Mouse (Mus musculus) thymus, postnatal 25 days (tissue): ENCODE data around the gene Hsfy2.

Experiments used
- DNase-seq: peaks from one replicate; pipeline ENCODE4 v3.0.0; 2022

The Hsfy2 gene

DNA sequence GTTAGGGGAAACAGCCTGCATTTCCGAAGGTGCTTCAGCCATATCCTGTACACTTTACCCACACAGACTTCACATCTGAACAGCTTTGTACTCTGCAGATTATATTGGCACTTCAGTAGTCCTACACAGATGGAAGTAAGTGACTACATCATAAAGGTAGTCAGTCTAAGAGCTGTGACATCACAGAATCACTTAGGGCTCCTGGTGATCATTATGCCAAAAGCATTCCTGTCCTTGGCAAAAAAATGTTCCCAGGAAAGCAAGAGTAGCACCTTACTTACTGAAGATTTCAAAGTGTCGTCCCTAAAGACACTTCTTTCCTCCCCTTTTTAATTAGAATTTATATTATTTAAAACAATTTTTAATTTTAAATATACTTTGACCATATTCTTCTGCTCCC, at the start of gene Hsfy2:
Gene Hsfy2, minus strand, starts transcription at position 101 of the 400 bp plus-strand sequence.
- DNase-seq, result no peak

DNA sequence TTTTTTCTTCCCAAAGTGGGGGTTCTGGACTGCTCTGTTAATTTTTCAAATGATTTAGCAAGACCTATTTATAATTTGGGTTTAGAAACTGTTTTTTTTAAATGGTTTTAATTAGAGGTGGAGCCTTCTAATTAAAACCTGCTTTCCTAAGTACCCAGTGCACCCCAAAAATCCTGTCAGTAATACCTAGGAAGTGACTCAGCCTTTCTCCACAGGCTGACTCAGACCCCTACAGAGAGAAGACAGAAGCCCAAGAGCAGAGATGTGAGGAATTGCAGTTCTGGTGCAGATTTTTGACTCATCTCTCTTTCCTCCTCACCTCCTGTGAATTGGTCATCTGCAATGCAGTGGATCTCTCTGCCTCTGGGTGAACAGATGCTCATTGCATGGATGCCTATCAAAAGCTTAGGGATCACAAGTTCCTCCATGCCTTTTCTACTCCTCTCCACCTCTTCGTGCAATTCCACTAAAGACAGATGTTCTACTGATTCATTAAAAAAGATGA, 47.9 kb upstream of the Hsfy2 start:
- DNase-seq, result no peak

- DNase-seq, result no peak
Observed at GRCm38 (mm10) chr1:56684512-56684911, 47.3 kb upstream of the Hsfy2 start.

GRCm38 (mm10) chr1:56681258-56681657, 44.0 kb upstream of the Hsfy2 start:
- DNase-seq, result no peak

- DNase-seq, result no peak
Observed at GRCm38 (mm10) chr1:56675253-56675652, 38.0 kb upstream of the Hsfy2 start.

- DNase-seq, result no peak
Observed at GRCm38 (mm10) chr1:56674601-56675000, 37.4 kb upstream of the Hsfy2 start.

DNA sequence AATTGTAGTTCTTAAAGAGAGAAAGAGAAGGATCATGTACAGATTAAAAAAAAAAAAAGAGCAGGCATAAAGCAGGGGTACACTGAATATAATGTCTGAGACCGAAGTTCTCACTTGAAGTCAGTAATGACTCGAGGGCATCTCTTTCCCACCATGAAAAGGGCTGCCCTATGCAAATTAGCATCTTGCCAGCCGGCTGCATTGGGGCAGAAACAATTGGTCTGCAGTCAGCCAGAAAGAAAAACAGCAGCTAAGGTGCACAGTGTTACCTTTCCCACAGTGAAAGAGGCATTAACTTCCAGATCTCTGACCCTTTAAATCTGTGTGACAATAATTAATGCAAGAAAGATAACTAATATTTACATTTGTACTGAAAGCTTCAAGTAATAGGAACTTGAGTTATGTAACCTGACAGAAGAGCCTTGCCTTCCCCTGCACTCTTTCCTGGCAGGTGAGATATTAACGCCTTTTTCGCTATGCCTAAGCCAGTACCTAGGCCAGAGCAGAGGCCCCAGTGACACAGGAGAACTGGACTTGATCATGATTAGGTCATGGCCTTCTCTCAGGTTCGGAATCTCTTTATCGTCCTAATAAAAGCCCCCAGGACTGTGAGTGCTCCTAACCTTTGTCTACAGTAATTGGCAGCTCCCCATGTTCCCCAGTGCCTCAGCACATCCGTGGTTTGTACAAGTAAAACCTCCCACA, 34.2 kb upstream of the Hsfy2 start:
- no peak for DNase-seq

- DNase-seq, result no peak
Observed at GRCm38 (mm10) chr1:56670509-56670908, 33.3 kb upstream of the Hsfy2 start.

DNA sequence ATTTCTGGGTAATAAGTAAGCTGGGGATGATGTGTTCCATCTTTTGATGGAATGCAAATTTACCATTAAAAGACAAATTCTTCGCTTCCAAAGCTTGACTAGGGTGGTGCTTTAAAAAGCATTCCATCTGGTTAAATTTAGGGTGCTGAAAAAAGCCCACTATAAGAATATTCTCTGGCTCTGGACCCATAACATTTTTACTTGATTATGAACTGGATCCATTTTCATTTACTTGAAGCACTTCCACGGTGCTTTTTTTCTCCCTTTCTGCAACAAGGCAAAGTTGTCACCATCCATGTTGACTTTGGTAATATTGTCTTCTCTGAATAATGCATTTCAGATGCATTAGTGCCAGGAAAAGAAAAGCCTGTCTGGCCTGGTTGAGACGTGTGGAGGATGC, 27.4 kb upstream of the Hsfy2 start:
- no peak for DNase-seq

DNA sequence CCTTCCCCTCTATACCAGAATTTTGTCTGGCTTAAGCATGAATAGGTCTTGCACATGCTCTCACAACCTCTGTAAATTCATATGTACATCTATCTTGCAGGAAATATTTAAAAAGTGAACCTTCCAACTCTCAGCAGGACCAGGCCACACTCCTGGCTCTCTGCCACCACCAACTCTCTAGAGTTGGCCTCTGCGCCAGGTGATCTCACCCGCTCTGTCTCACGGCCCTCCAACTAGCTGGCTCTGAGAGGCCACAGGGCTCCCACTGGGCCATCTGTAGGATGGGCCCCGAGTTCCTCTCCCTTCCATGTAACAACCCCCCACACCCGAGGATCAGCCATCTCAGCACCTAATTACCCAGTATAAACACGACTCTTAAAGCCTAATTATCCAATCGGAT, 10.4 kb downstream of the Hsfy2 start:
- DNase-seq, result no peak

- DNase-seq, result no peak
Observed at GRCm38 (mm10) chr1:56624304-56624703, 12.9 kb downstream of the Hsfy2 start.

DNA sequence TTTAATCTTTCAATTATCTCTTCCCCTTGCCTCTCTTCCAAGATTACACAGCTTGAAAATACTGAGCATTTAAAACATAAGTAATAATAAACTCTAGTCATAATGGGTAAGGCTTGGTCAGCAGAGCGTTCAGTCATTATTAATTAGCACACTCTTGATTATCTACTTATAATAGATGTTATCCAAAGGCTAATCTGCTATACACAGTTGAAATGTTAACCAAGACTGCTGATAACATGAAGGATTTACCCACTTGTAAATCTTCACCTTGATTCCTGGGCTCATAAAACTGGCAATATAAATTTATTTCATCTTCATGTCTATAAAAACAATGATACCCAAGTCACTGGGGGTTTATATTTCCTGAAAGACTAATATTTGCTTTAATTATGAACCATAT, 24.9 kb downstream of the Hsfy2 start:
- no peak for DNase-seq
